Mouse (Mus musculus) CH12.LX (cell line): ENCODE data around the gene Herc1. TPM values are rescaled to one million over a fixed set of nuclear protein-coding genes. Genes with fewer than 3 reads are reported as not detected.

ENCODE experiments used
- DNase-seq: peaks from one replicate; pipeline ENCODE4 v3.0.0-alpha.2; 2013; ENCODE audit errors: extremely low read depth
- H3K27ac ChIP-seq: 2 replicates; pipeline ENCODE4 v1.5.1; 2012; ENCODE audit warnings: low read depth, mild to moderate bottlenecking, control low read depth, moderate library complexity; ENCODE audit not compliant: insufficient read depth
- H3K27me3 ChIP-seq: replicated peaks from 2 replicates; pipeline ENCODE3; 2012; ENCODE audit warnings: inconsistent platforms
- H3K36me3 ChIP-seq, 2 experiments: replicated peaks in 1 of 2; 2 replicates each; pipeline versions ENCODE3 to v1.6.1; 2012; ENCODE audit warnings: inconsistent platforms in 1 of 2, low read length in 1 of 2, mild to moderate bottlenecking in 1 of 2, mixed read lengths in 1 of 2, moderate library complexity in 1 of 2; ENCODE audit not compliant: control insufficient read depth in 1 of 2, insufficient read depth in 1 of 2
- H3K4me1 ChIP-seq, 2 experiments: 2 replicates each; pipeline ENCODE4 v1.6.1; 2012; ENCODE audit warnings: inconsistent platforms in 1 of 2, moderate library complexity in 1 of 2; ENCODE audit not compliant: insufficient read depth in 2 of 2, control insufficient read depth in 1 of 2
- H3K4me2 ChIP-seq: 2 replicates; pipeline ENCODE4 v1.6.1; 2012; ENCODE audit warnings: low read depth, mild to moderate bottlenecking, control low read depth; ENCODE audit not compliant: poor library complexity, insufficient read depth, severe bottlenecking
- H3K4me3 ChIP-seq, 3 experiments: fragments of 150-350 bp in 1 of 3; sonication (generic) in 1 of 3; replicated peaks in 1 of 3; 2 replicates each; pipeline versions ENCODE3 to v1.5.1; 2011 to 2012; ENCODE audit warnings: low read depth in 2 of 3, low read length in 2 of 3, mild to moderate bottlenecking in 2 of 3, moderate library complexity in 2 of 3, control low read depth in 1 of 3, improper control_type of control experiment in 1 of 3, inconsistent platforms in 1 of 3, mixed read lengths in 1 of 3; ENCODE audit not compliant: poor library complexity in 1 of 3
- H3K79me2 ChIP-seq: replicated peaks from 2 replicates; pipeline ENCODE4 v1.6.1; 2012; ENCODE audit warnings: mild to moderate bottlenecking, moderate library complexity; ENCODE audit not compliant: control insufficient read depth, poor library complexity, insufficient read depth, severe bottlenecking; ENCODE audit errors: extremely low read depth
- H3K9ac ChIP-seq: 2 replicates; pipeline ENCODE4 v1.6.1; 2012; ENCODE audit warnings: low read depth, mild to moderate bottlenecking, control low read depth, moderate library complexity; ENCODE audit not compliant: insufficient read depth
- H3K9me3 ChIP-seq: replicated peaks from 2 replicates; pipeline ENCODE3; 2012; ENCODE audit warnings: low read length, inconsistent platforms, mixed read lengths
- BHLHE40 ChIP-seq: IDR thresholded peaks from 2 replicates; pipeline ENCODE4 v1.6.1; 2011; ENCODE audit warnings: mild to moderate bottlenecking, low read depth, low read length, improper control_type of control experiment
- CHD1 ChIP-seq: IDR thresholded peaks from 2 replicates; pipeline ENCODE4 v1.6.1; 2012; ENCODE audit warnings: low read depth, low read length, improper control_type of control experiment, inconsistent platforms
- CHD2 ChIP-seq: IDR thresholded peaks from 2 replicates; pipeline ENCODE4 v1.6.1; 2011; ENCODE audit warnings: low read length, improper control_type of control experiment
- CTCF ChIP-seq, 2 experiments: IDR thresholded peaks in 1 of 2; conservative IDR thresholded peaks in 1 of 2; 2 replicates each; pipeline ENCODE4 v1.5.1; 2011 to 2012; ENCODE audit warnings: low read depth in 2 of 2, low read length in 2 of 2, improper control_type of control experiment in 1 of 2, inconsistent platforms in 1 of 2, mild to moderate bottlenecking in 1 of 2, moderate library complexity in 1 of 2
- E2F4 ChIP-seq: IDR thresholded peaks from 2 replicates; pipeline ENCODE4 v1.6.1; 2011; ENCODE audit warnings: low read depth, low read length, improper control_type of control experiment; ENCODE audit not compliant: insufficient replicate concordance
- ETS1 ChIP-seq: conservative IDR thresholded peaks from 2 replicates; pipeline ENCODE4 v1.6.1; 2012; ENCODE audit warnings: low read depth, mild to moderate bottlenecking, inconsistent platforms, low read length, improper control_type of control experiment, moderate library complexity
- GABPA ChIP-seq: IDR thresholded peaks from 2 replicates; pipeline ENCODE4 v1.6.1; 2012; ENCODE audit warnings: low read depth, low read length, improper control_type of control experiment, inconsistent platforms; ENCODE audit not compliant: insufficient replicate concordance
- HCFC1 ChIP-seq: IDR thresholded peaks from 2 replicates; pipeline ENCODE4 v1.6.1; 2012; ENCODE audit warnings: low read depth, mild to moderate bottlenecking, inconsistent platforms, low read length, improper control_type of control experiment
- IRF4 ChIP-seq: IDR thresholded peaks from 2 replicates; pipeline ENCODE4 v1.6.1; 2014; ENCODE audit warnings: low read depth, mild to moderate bottlenecking, inconsistent platforms, low read length, improper control_type of control experiment
- JUN ChIP-seq: IDR thresholded peaks from 2 replicates; pipeline ENCODE4 v1.6.1; 2011; ENCODE audit warnings: low read depth, mild to moderate bottlenecking, low read length, improper control_type of control experiment, moderate library complexity; ENCODE audit not compliant: insufficient read depth
- JUND ChIP-seq: conservative IDR thresholded peaks from 2 replicates; pipeline ENCODE4 v1.6.1; 2011; ENCODE audit warnings: low read depth, low read length, improper control_type of control experiment
- KAT2A ChIP-seq: IDR thresholded peaks from 2 replicates; pipeline ENCODE4 v1.6.1; 2012; ENCODE audit warnings: low read length, improper control_type of control experiment, inconsistent platforms; ENCODE audit not compliant: insufficient replicate concordance
- MAFK ChIP-seq: IDR thresholded peaks from 2 replicates; pipeline ENCODE4 v1.6.1; 2011; ENCODE audit warnings: low read length, improper control_type of control experiment; ENCODE audit not compliant: insufficient replicate concordance
- MAX ChIP-seq: IDR thresholded peaks from 2 replicates; pipeline ENCODE4 v1.6.1; 2011; ENCODE audit warnings: low read length, improper control_type of control experiment
- MAZ ChIP-seq: IDR thresholded peaks from 2 replicates; pipeline ENCODE4 v1.6.1; 2012; ENCODE audit warnings: low read depth, mild to moderate bottlenecking, inconsistent platforms, low read length, improper control_type of control experiment, moderate library complexity
- MEF2A ChIP-seq: IDR thresholded peaks from 2 replicates; pipeline ENCODE4 v1.6.1; 2014; ENCODE audit warnings: low read depth, mild to moderate bottlenecking, inconsistent platforms, low read length, improper control_type of control experiment, borderline replicate concordance
- MXI1 ChIP-seq: IDR thresholded peaks from 2 replicates; pipeline ENCODE4 v1.6.1; 2011; ENCODE audit warnings: mild to moderate bottlenecking, low read depth, low read length, improper control_type of control experiment
- MYC ChIP-seq: IDR thresholded peaks from 2 replicates; pipeline ENCODE4 v1.6.1; 2011; ENCODE audit warnings: low read depth, mild to moderate bottlenecking, improper control_type of control experiment, low read length
- NELFE ChIP-seq: IDR thresholded peaks from 2 replicates; pipeline ENCODE4 v1.6.1; 2011; ENCODE audit warnings: low read depth, low read length, improper control_type of control experiment
- NRF1 ChIP-seq: IDR thresholded peaks from 2 replicates; pipeline ENCODE4 v1.6.1; 2014; ENCODE audit warnings: low read depth, mild to moderate bottlenecking, inconsistent platforms, low read length, improper control_type of control experiment, moderate library complexity
- POLR2A ChIP-seq: IDR thresholded peaks from 2 replicates; pipeline ENCODE4 v1.6.1; 2011; ENCODE audit warnings: low read depth, mild to moderate bottlenecking, improper control_type of control experiment, low read length
- POLR2AphosphoS2 ChIP-seq: IDR thresholded peaks from 2 replicates; pipeline ENCODE4 v1.6.1; 2011; ENCODE audit warnings: low read depth, low read length, improper control_type of control experiment
- RAD21 ChIP-seq: IDR thresholded peaks from 2 replicates; pipeline ENCODE4 v1.6.1; 2011; ENCODE audit warnings: low read depth, mild to moderate bottlenecking, low read length, improper control_type of control experiment, moderate library complexity
- RCOR1 ChIP-seq: conservative IDR thresholded peaks from 2 replicates; pipeline ENCODE4 v1.6.1; 2012; ENCODE audit warnings: low read depth, mild to moderate bottlenecking, inconsistent platforms, low read length, improper control_type of control experiment
- SIN3A ChIP-seq: IDR thresholded peaks from 2 replicates; pipeline ENCODE4 v1.6.1; 2012; ENCODE audit warnings: low read length, improper control_type of control experiment, inconsistent platforms
- SMC3 ChIP-seq: IDR thresholded peaks from 2 replicates; pipeline ENCODE4 v1.6.1; 2011; ENCODE audit warnings: low read depth, low read length, improper control_type of control experiment
- TBP ChIP-seq: conservative IDR thresholded peaks from 2 replicates; pipeline ENCODE4 v1.6.1; 2011; ENCODE audit warnings: low read depth, low read length, improper control_type of control experiment
- TCF12 ChIP-seq: IDR thresholded peaks from 2 replicates; pipeline ENCODE4 v1.6.1; 2014; ENCODE audit warnings: low read depth, mild to moderate bottlenecking, inconsistent platforms, low read length, improper control_type of control experiment
- USF2 ChIP-seq: conservative IDR thresholded peaks from 2 replicates; pipeline ENCODE4 v1.6.1; 2011; ENCODE audit warnings: low read depth, low read length, improper control_type of control experiment
- ZC3H11A ChIP-seq: IDR thresholded peaks from 2 replicates; pipeline ENCODE4 v1.6.1; 2012; ENCODE audit warnings: low read depth, mild to moderate bottlenecking, inconsistent platforms, low read length, improper control_type of control experiment
- ZKSCAN1 ChIP-seq: IDR thresholded peaks from 2 replicates; pipeline ENCODE4 v1.6.1; 2012; ENCODE audit warnings: low read depth, inconsistent platforms, low read length, improper control_type of control experiment, borderline replicate concordance
- ZMIZ1 ChIP-seq: IDR thresholded peaks from 2 replicates; pipeline ENCODE4 v1.6.1; 2012; ENCODE audit warnings: low read depth, mild to moderate bottlenecking, inconsistent platforms, low read length, improper control_type of control experiment
- ZNF384 ChIP-seq: IDR thresholded peaks from 2 replicates; pipeline ENCODE4 v1.6.1; 2012; ENCODE audit warnings: low read depth, low read length, improper control_type of control experiment, inconsistent platforms
- dilution Hi-C: fragments of 300-500 bp; cut with MboI; formaldehyde crosslinking; loops from 2 replicates; pipeline ENCODE4 v1.14.3; 2020; ENCODE audit warnings: low sequenced_read_pairs; ENCODE audit not compliant: extremely low pct_unique_long_range_greater_than_20kb, extremely low pct_ligation_motif_present
- in situ Hi-C: fragments of 300-500 bp; cut with MboI; formaldehyde crosslinking; loops from 3 replicates; pipeline ENCODE4 v1.14.3; 2019; ENCODE audit warnings: low sequenced_read_pairs, low pct_ligation_motif_present, low pct_unique_long_range_greater_than_20kb, mixed read lengths
- polyA plus RNA-seq: library from polyadenylated mRNA; unstranded; fragments of >175 nt; gene quantifications from 2 replicates; pipeline ENCODE4 v1.2.1, GENCODE M21; 2012; ENCODE audit warnings: low read depth; ENCODE audit not compliant: insufficient read length
- total RNA-seq, 2 experiments: library from RNA; depleted of rRNA; stranded (reverse); fragments of 300-350 nt in 1 of 2; fragments of >200 nt in 1 of 2; gene quantifications; 2 replicates each; pipeline ENCODE4 v1.2.3; 2012 to 2014

Gene Herc1
- total and polyA plus RNA-seq, 3 experiments: 33.2 to 45.2 (median 42.1) TPM

DNA sequence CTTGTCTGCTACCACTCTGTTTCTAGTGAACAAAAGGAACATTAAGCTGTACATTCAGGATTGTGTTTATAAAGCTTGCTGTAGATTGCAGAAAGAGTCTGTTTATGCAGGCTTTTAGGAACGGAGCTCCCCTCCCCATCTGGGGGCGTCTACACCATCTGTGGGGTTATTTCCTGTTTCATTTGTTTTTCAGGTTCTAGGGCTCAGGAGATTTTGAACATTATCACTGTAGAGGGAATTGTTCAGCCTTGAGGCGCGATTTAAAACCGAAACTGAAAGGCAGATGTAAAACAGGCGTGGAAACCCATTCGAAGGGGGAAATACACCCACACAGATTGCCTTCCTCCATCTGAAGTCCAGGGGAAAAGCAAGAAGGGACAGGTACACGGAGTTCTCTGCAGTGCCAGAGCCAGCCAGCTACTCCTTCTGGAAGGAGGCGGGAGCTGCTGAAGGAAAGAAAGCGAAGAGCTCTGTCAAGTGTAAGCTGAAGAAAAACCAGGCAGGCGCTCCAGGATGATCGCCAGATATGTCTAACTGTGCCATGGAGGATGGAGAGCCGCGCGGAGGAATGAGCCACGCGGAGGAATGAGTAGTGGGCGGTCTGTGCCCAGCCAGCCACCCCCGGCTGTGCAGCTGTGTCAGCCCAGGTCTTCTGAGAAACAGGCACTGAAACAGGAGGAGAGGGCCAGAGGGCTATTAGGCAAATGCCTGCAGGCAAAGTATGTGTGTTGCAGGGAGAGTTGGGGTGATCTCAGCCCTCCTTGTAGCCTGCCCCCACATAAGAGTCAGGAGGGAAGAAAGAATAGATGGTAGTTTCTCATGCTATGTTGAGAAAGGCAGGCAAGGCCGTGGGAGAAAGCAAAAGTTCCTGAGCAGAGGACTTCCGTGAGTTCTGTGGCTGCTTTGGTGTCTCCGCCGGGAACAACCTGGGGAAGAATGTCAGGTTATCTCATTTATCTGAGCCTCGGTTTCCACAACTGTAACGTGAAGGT is 44.8 kb upstream of the Herc1 start (continued):
- peak; percentile 71; the same call in 1 of the 2 replicates for TF ChIP-seq SIN3A
- peak; percentile 73 for TF ChIP-seq MEF2A
- no peak for TF ChIP-seq RCOR1
- no peak; the same call in 1 of the 2 replicates for TF ChIP-seq JUND
- 0 out of 2 replicates have a peak, but pooled peaks have one; percentile 7 for TF ChIP-seq KAT2A
- peak; percentile 80 for TF ChIP-seq TCF12
- TF ChIP-seq CHD2: peak; percentile 45; the same call in 1 of the 2 replicates
- TF ChIP-seq POLR2AphosphoS2: no peak; the same call in 1 of the 2 replicates
- no peak for TF ChIP-seq NRF1
- peak; percentile 87 for TF ChIP-seq MAZ
- peak; percentile 92 for TF ChIP-seq ETS1
- TF ChIP-seq MAFK: 0 out of 2 replicates have a peak, but pooled peaks have one; percentile 41
- no peak; the same call in none of the 2 replicates for TF ChIP-seq BHLHE40
- no peak for TF ChIP-seq USF2
- no peak for TF ChIP-seq GABPA
- no peak for TF ChIP-seq CTCF (conservative IDR thresholded peaks at IDR 0.05 in 1 of 2, IDR thresholded peaks at IDR 0.05 in 1 of 2; ENCODE audit: low read depth in 2 of 2, low read length in 2 of 2)
- TF ChIP-seq RAD21: no peak; the same call in none of the 2 replicates
- TF ChIP-seq MYC: peak; percentile 76; the same call in 1 of the 2 replicates
- TF ChIP-seq ZNF384: no peak
- peak; percentile 67 for TF ChIP-seq NELFE

DNA sequence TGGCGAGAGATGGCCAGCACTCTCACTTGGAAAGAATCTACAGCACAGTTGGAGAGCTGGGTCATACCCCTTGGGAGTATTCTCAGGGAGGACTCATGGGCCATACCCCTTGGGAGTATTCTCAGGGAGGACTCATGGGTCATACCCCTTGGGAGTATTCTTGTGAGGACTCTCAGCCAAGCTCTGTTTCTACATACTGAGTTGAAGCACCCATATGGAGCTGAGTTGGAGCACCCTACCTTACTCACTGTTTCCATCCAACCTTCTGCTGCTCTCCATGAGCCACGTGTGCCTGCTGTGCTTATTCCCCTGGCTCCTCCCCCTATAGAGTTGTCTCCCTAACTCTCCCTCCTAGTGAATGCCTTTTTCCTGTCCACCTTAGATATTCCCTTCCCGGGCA is 43.8 kb upstream of the Herc1 start:
- Histone ChIP-seq H3K4me3 (peak overlapping the region in 1 of 3 experiments; percentile 62), H3K79me2 (no peaks in the 10 kb centered on the region), H3K27ac (peak overlapping the region; percentile 95), H3K27me3 (no peaks in the 10 kb centered on the region), H3K36me3 (no peaks in the 10 kb centered on the region), H3K4me1 (peaks cover 16 to 30% of the 10 kb centered on the region in 2 experiments), H3K9me3 (peaks cover 3% of the 10 kb centered on the region), H3K4me2 (peak overlapping the region; percentile 41), H3K9ac (peak overlapping the region; percentile 82)
- in situ Hi-C loops: loop anchor here (5.0 kb wide), 1 partner anchor 36 kb away; no protein-coding TSS in a partner anchor
- peak; percentile 65 for DNase-seq
- dilution Hi-C loops: no loop called here
- peak; percentile 68; the same call in 1 of the 2 replicates for TF ChIP-seq MXI1
- TF ChIP-seq ZMIZ1: no peak
- peak; percentile 15; the same call in 1 of the 2 replicates for TF ChIP-seq SIN3A
- TF ChIP-seq IRF4: no peak
- TF ChIP-seq RAD21: no peak
- TF ChIP-seq GABPA: no peak
- TF ChIP-seq NELFE: no peak
- no peak for TF ChIP-seq ZKSCAN1
- peak; percentile 90 for TF ChIP-seq MAX
- 0 out of 2 replicates have a peak, but pooled peaks have one; percentile 19 for TF ChIP-seq TBP
- no peak; the same call in 1 of the 2 replicates for TF ChIP-seq HCFC1
- no peak for TF ChIP-seq NRF1
- no peak for TF ChIP-seq ZC3H11A
- TF ChIP-seq POLR2A: no peak
- no peak; the same call in 1 of the 2 replicates for TF ChIP-seq CHD2
- no peak for TF ChIP-seq CHD1
- TF ChIP-seq MAZ: no peak
- TF ChIP-seq MEF2A: no peak; the same call in 1 of the 2 replicates
- peak; percentile 4; the same call in 1 of the 2 replicates for TF ChIP-seq SMC3
- no peak for TF ChIP-seq TCF12
- no peak for TF ChIP-seq E2F4
- TF ChIP-seq JUN: peak; percentile 83
